Mouse (Mus musculus) embryonic facial prominence, embryonic 10.5 days (tissue): Measurements from ENCODE around the gene Mcm2. TPM values are rescaled to one million over a fixed set of nuclear protein-coding genes. Genes with fewer than 3 reads are reported as not detected.

ENCODE experiments used
- DNase-seq: peaks from one replicate; pipeline ENCODE4 v3.0.0-alpha.2; 2017; ENCODE audit warnings: low spot score
- H3K27ac ChIP-seq: fragments of 300-500 bp; sonication (generic); replicated peaks from 2 replicates; pipeline ENCODE4 v1.5.1; 2016; ENCODE audit warnings: mild to moderate bottlenecking
- H3K27me3 ChIP-seq: fragments of 300-500 bp; sonication (generic); replicated peaks from 2 replicates; pipeline ENCODE4 v1.6.1; 2016; ENCODE audit warnings: low read depth, mild to moderate bottlenecking; ENCODE audit not compliant: poor library complexity, severe bottlenecking
- H3K36me3 ChIP-seq: fragments of 300-500 bp; sonication (generic); replicated peaks from 2 replicates; pipeline ENCODE4 v1.6.1; 2016; ENCODE audit warnings: mild to moderate bottlenecking, moderate library complexity
- H3K4me1 ChIP-seq: fragments of 300-500 bp; sonication (generic); 2 replicates; pipeline ENCODE4 v1.6.1; 2016
- H3K4me3 ChIP-seq: fragments of 300-500 bp; sonication (generic); 2 replicates; pipeline ENCODE4 v1.5.1; 2016; ENCODE audit warnings: mild to moderate bottlenecking, moderate library complexity
- H3K9me3 ChIP-seq: fragments of 300-500 bp; sonication (generic); 2 replicates; pipeline ENCODE4 v1.6.1; 2016; ENCODE audit warnings: mild to moderate bottlenecking
- WGBS: fragments of 180-500 bp; shearing (Covaris S2); methylation state at CpG from one replicate; pipeline ENCODE4 v1.1.7; 2016; 5-methylcytosine and 5-hydroxymethylcytosine counted together
- polyA plus RNA-seq: library from polyadenylated mRNA; unstranded; fragments of >200 nt; fragmentation: Nextera tagmentation; extraction: Ambion mirVana; gene quantifications from 2 replicates; pipeline ENCODE4 v1.2.1, GENCODE M21; 2016

Mcm2 gene
- polyA plus RNA-seq, 1 experiment from 2014 or later = 262 TPM

- Histone ChIP-seq H3K36me3 (peaks cover 94% of the 10 kb centered on the region), H3K4me3 (no peak overlapping the region), H3K27ac (no peak overlapping the region), H3K4me1 (no peaks in the 10 kb centered on the region), H3K27me3 (no peaks in the 10 kb centered on the region), H3K9me3 (no peaks in the 10 kb centered on the region)
- 91% methylated on average over 10 of the region's 10 CpGs for WGBS
- DNase-seq = no peak
Measured at GRCm38 (mm10) chr6:88884195-88884594, 14.4 kb downstream of the Mcm2 start.

GRCm38 (mm10) chr6:88881334-88881733 is 17.2 kb downstream of the Mcm2 start:
- H3K9me3 ChIP-seq = no peaks in the 10 kb centered on the region
- no peak for DNase-seq
- H3K27ac ChIP-seq = no peak overlapping the region
- no peak overlapping the region for H3K4me3 ChIP-seq
- peaks cover 1% of the 10 kb centered on the region; the same call in 1 of the 2 replicates for H3K27me3 ChIP-seq
- no peaks in the 10 kb centered on the region for H3K4me1 ChIP-seq
- peaks cover 75% of the 10 kb centered on the region for H3K36me3 ChIP-seq
- 85% methylated on average over 7 of the region's 7 CpGs for WGBS

GRCm38 (mm10) chr6:88879471-88879870 is 19.1 kb downstream of the Mcm2 start:
- no peaks in the 10 kb centered on the region for H3K9me3 ChIP-seq
- H3K4me1 ChIP-seq = peaks cover 7% of the 10 kb centered on the region; the same call in 1 of the 2 replicates
- 69% methylated on average over 4 of the region's 4 CpGs for WGBS

GRCm38 (mm10) chr6:88874868-88875508 is 23.6 kb downstream of the Mcm2 start, which contains the start of gene Podxl2:
Podxl2 (minus strand) TSS chr6:88875044.
- DNase-seq = peak; percentile 90
- Histone ChIP-seq H3K27ac (peak within 1 kb of the TSS; percentile 88), H3K27me3 (peaks cover 38% of the 10 kb centered on the region), H3K4me1 (peaks cover 31% of the 10 kb centered on the region), H3K9me3 (no peaks in the 10 kb centered on the region), H3K36me3 (peaks cover 11% of the 10 kb centered on the region; the same call in 1 of the 2 replicates), H3K4me3 (peak within 1 kb of the TSS; percentile 84)
- 11% methylated on average over 63 of the region's 63 CpGs for WGBS

More at GRCm38 (mm10) chr6:88879471-88879870, 19.1 kb downstream of the Mcm2 start:
- Histone ChIP-seq H3K4me3 (no peak overlapping the region), H3K27ac (no peak overlapping the region), H3K36me3 (peaks cover 56% of the 10 kb centered on the region), H3K27me3 (peaks cover 17% of the 10 kb centered on the region)
- no peak for DNase-seq

GRCm38 (mm10) chr6:88873965-88874867 is 24.4 kb downstream of the Mcm2 start:
- peak; percentile 57 for DNase-seq
- Histone ChIP-seq H3K36me3 (peaks cover 9% of the 10 kb centered on the region; the same call in 1 of the 2 replicates), H3K27me3 (peaks cover 38% of the 10 kb centered on the region), H3K27ac (peak overlapping the region; percentile 88), H3K9me3 (no peaks in the 10 kb centered on the region), H3K4me1 (peaks cover 31% of the 10 kb centered on the region), H3K4me3 (peak overlapping the region; percentile 84)
- WGBS = 6% methylated on average over 74 of the region's 74 CpGs

- Histone ChIP-seq H3K27me3 (peaks cover 38% of the 10 kb centered on the region), H3K9me3 (no peaks in the 10 kb centered on the region), H3K27ac (0 out of 2 replicates have a peak overlapping the region, but pooled peaks have one; percentile 6), H3K36me3 (no peaks in the 10 kb centered on the region), H3K4me1 (peaks cover 31% of the 10 kb centered on the region), H3K4me3 (peak overlapping the region; percentile 84)
- 37% methylated on average over 7 of the region's 7 CpGs for whole genome bisulfite sequencing
- peak; percentile 17 for DNase-seq
Measured at GRCm38 (mm10) chr6:88872811-88873210, 25.8 kb downstream of the Mcm2 start.

GRCm38 (mm10) chr6:88871546-88871945 is 27.0 kb downstream of the Mcm2 start:
- H3K27me3 ChIP-seq = peaks cover 38% of the 10 kb centered on the region
- peaks cover 31% of the 10 kb centered on the region for H3K4me1 ChIP-seq
- 60% methylated on average over 8 of the region's 8 CpGs for WGBS
- DNase-seq = no peak
- H3K27ac ChIP-seq = no peak overlapping the region
- H3K4me3 ChIP-seq = no peak overlapping the region
- H3K36me3 ChIP-seq = no peaks in the 10 kb centered on the region
- H3K9me3 ChIP-seq = no peaks in the 10 kb centered on the region

- H3K4me1 ChIP-seq = peaks cover 31% of the 10 kb centered on the region
- 75% methylated on average over 4 of the region's 4 CpGs for WGBS
- H3K27me3 ChIP-seq = peaks cover 30% of the 10 kb centered on the region
- no peaks in the 10 kb centered on the region for H3K36me3 ChIP-seq
- DNase-seq = no peak
- no peak overlapping the region for H3K27ac ChIP-seq
- no peaks in the 10 kb centered on the region for H3K9me3 ChIP-seq
- H3K4me3 ChIP-seq = no peak overlapping the region
Measured at GRCm38 (mm10) chr6:88870594-88870993, 28.0 kb downstream of the Mcm2 start.

GRCm38 (mm10) chr6:88869459-88869858 is 29.1 kb downstream of the Mcm2 start:
- no peak overlapping the region for H3K27ac ChIP-seq
- no peak for DNase-seq
- no peaks in the 10 kb centered on the region for H3K9me3 ChIP-seq
- H3K4me1 ChIP-seq = peaks cover 24% of the 10 kb centered on the region
- H3K36me3 ChIP-seq = peaks cover 7% of the 10 kb centered on the region; the same call in 1 of the 2 replicates
- no peak overlapping the region for H3K4me3 ChIP-seq
- H3K27me3 ChIP-seq = peaks cover 21% of the 10 kb centered on the region
- 87% methylated on average over 7 of the region's 7 CpGs for WGBS

- peaks cover 38% of the 10 kb centered on the region for H3K36me3 ChIP-seq
- no peak overlapping the region for H3K27ac ChIP-seq
- no peaks in the 10 kb centered on the region for H3K4me1 ChIP-seq
- no peaks in the 10 kb centered on the region for H3K9me3 ChIP-seq
- no peaks in the 10 kb centered on the region for H3K27me3 ChIP-seq
- no peak for DNase-seq
- WGBS = 80% methylated on average over 7 of the region's 7 CpGs
- no peak overlapping the region for H3K4me3 ChIP-seq
Measured at GRCm38 (mm10) chr6:88865704-88866103, 32.9 kb downstream of the Mcm2 start.

- peaks cover 49% of the 10 kb centered on the region for H3K36me3 ChIP-seq
- H3K27me3 ChIP-seq = no peaks in the 10 kb centered on the region
- H3K4me1 ChIP-seq = 0 out of 2 replicates have a peak, but pooled peaks cover 2% of the 10 kb centered on the region
- WGBS = 10% methylated on average over 2 of the region's 2 CpGs
- peak; percentile 36 for DNase-seq
- H3K27ac ChIP-seq = no peak overlapping the region
- H3K9me3 ChIP-seq = no peaks in the 10 kb centered on the region
- H3K4me3 ChIP-seq = no peak overlapping the region
Measured at GRCm38 (mm10) chr6:88860914-88861313, 37.7 kb downstream of the Mcm2 start.

- no peak overlapping the region for H3K27ac ChIP-seq
- no peaks in the 10 kb centered on the region for H3K9me3 ChIP-seq
- 70% methylated on average over 7 of the region's 7 CpGs for WGBS
- H3K4me1 ChIP-seq = 0 out of 2 replicates have a peak, but pooled peaks cover 2% of the 10 kb centered on the region
- H3K4me3 ChIP-seq = no peak overlapping the region
- DNase-seq = no peak
- H3K36me3 ChIP-seq = peaks cover 35% of the 10 kb centered on the region
- no peaks in the 10 kb centered on the region for H3K27me3 ChIP-seq
Measured at GRCm38 (mm10) chr6:88858341-88858740, 40.2 kb downstream of the Mcm2 start.
